Mouse (Mus musculus) hindbrain, embryonic 14.5 days (tissue): ENCODE data around the gene Ifi47. TPM values are rescaled to one million over a fixed set of nuclear protein-coding genes. Genes with fewer than 3 reads are reported as not detected.

Experiments used
- ATAC-seq: fragments of 200-750 bp; cut with Nextera tagmentation; 2 replicates; pipeline ENCODE4 v1.8.0; 2017; ENCODE audit warnings: moderate number of reproducible peaks, mild to moderate bottlenecking, moderate TSS enrichment, moderate library complexity; ENCODE audit not compliant: low FRiP score
- DNase-seq: peaks from one replicate; pipeline ENCODE4 v3.0.0-alpha.2; 2015; ENCODE audit warnings: low spot score
- H3K27ac ChIP-seq: fragments of 300-500 bp; sonication (generic); 2 replicates; pipeline ENCODE4 v1.5.1; 2014; ENCODE audit warnings: mild to moderate bottlenecking, moderate library complexity
- H3K27me3 ChIP-seq: fragments of 300-500 bp; sonication (generic); 2 replicates; pipeline ENCODE4 v1.6.1; 2014; ENCODE audit warnings: mild to moderate bottlenecking, low read length, mixed read lengths; ENCODE audit not compliant: control insufficient read depth, insufficient read depth
- H3K36me3 ChIP-seq: fragments of 300-500 bp; sonication (generic); replicated peaks from 2 replicates; pipeline ENCODE4 v1.6.1; 2014; ENCODE audit not compliant: control insufficient read depth, insufficient read depth
- H3K4me1 ChIP-seq: fragments of 300-500 bp; sonication (generic); replicated peaks from 2 replicates; pipeline ENCODE4 v1.6.1; 2014; ENCODE audit warnings: antibody characterized with exemption, low read length, mixed read lengths; ENCODE audit not compliant: control insufficient read depth, insufficient read depth
- H3K4me2 ChIP-seq: fragments of 300-500 bp; sonication (generic); replicated peaks from 2 replicates; pipeline ENCODE4 v1.6.1; 2014; ENCODE audit warnings: mild to moderate bottlenecking, moderate library complexity
- H3K4me3 ChIP-seq: fragments of 300-500 bp; sonication (generic); replicated peaks from 2 replicates; pipeline ENCODE4 v1.5.1; 2014; ENCODE audit warnings: mild to moderate bottlenecking, low read length
- H3K9ac ChIP-seq: fragments of 300-500 bp; sonication (generic); 2 replicates; pipeline ENCODE4 v1.6.1; 2014
- H3K9me3 ChIP-seq: fragments of 300-500 bp; sonication (generic); 2 replicates; pipeline ENCODE4 v1.6.1; 2016; ENCODE audit warnings: low read length; ENCODE audit not compliant: control insufficient read depth
- WGBS: fragments of 180-500 bp; shearing (Covaris S2); extraction: QIAGEN DNeasy Blood & Tissue Kit; methylation state at CpG from one replicate; pipeline ENCODE4 v1.1.7; 2014; 5-methylcytosine and 5-hydroxymethylcytosine counted together
- polyA plus RNA-seq: library from polyadenylated mRNA; unstranded; fragments of >200 nt; fragmentation: Nextera tagmentation; extraction: Ambion mirVana; gene quantifications from 2 replicates; pipeline ENCODE4 v1.2.1, GENCODE M21; 2014

Gene Ifi47
- polyA plus RNA-seq, 1 experiment from 2014 or later, result 1.0 TPM

DNA sequence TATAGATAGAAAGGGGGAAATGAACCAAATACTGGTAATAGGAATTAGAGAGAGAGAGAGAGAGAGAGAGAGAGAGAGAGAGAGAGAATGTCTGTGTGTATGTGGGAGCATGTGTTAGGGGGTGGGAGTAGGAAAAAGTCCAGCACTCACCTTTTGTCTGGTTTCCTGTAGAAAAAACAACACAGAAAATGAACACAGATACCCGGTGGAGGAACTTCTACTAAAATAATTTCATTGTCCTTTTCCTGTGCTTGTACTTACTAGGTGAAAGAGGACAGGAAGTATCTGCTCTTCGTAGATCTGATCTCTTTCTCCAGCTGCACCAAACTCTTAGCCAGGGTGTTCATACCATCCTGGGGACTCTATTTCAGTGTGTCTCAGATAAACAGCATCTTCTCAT, 37.8 kb downstream of the Ifi47 start:
- Histone ChIP-seq H3K4me1 (no peaks in the 10 kb centered on the region), H3K36me3 (no peaks in the 10 kb centered on the region), H3K4me3 (no peak overlapping the region), H3K4me2 (no peak overlapping the region), H3K27me3 (no peaks in the 10 kb centered on the region), H3K27ac (no peak overlapping the region), H3K9me3 (no peaks in the 10 kb centered on the region), H3K9ac (no peak overlapping the region)
- DNase-seq, result no peak
- no peak for ATAC-seq
- 80% methylated on average over 2 of the region's 2 CpGs for WGBS

DNA sequence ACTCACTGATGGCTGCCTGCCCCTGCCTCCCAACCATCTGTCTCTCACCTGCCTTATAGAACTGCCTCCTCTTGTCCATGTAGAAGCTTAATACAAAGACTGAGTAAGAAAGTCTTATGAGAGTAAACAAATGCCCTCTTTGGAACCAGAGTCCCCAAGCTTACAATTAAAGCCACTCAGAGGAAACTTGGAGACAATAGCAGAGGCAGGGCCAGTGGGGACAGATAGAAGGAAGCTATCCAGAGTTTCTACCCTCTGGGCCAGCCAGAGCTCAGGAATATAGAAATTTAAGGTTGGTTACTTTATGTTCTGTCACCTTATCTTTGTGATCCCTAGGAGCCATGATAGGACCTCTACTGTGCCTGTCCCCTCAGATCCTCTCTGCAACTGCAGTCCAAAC, 38.4 kb downstream of the Ifi47 start, which contains the start of gene Olfr1396:
Gene Olfr1396 (minus strand): TSS at position 101 of the 400 bp plus-strand sequence.
- no peak within 1 kb of the TSS for H3K27ac ChIP-seq
- H3K36me3 ChIP-seq, result no peaks in the 10 kb centered on the region
- H3K27me3 ChIP-seq, result no peaks in the 10 kb centered on the region
- no peaks in the 10 kb centered on the region for H3K9me3 ChIP-seq
- no peaks in the 10 kb centered on the region for H3K4me1 ChIP-seq
- no peak within 1 kb of the TSS for H3K4me3 ChIP-seq
- no peak within 1 kb of the TSS for H3K4me2 ChIP-seq
- no peak within 1 kb of the TSS for H3K9ac ChIP-seq
- DNase-seq (no peak), ATAC-seq (no peak)

DNA sequence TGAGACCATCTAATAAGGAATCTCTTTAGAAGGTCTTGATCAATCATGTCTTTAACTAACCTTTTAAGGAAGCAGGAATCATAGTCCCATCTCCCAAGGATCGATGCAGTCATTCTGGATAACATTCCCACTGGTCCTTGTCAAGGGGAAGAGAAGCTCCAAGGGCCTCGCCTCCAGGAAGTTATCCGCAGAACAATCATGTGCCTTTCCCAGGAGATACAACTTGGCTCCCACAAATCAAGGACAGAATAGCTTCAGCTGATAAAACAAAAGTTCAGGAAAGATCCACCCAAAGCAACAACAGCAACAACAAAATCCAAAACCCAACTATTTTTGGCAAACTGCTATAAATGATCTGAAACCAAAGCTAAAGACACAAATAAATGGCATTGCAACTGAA, 43.2 kb downstream of the Ifi47 start:
- no peak overlapping the region for H3K4me3 ChIP-seq
- no peaks in the 10 kb centered on the region for H3K36me3 ChIP-seq
- H3K4me2 ChIP-seq, result no peak overlapping the region
- H3K9ac ChIP-seq, result no peak overlapping the region
- 86% methylated on average over 3 of the region's 3 CpGs for WGBS
- DNase-seq, result no peak
- no peaks in the 10 kb centered on the region for H3K9me3 ChIP-seq
- no peak overlapping the region for H3K27ac ChIP-seq
- no peak for ATAC-seq
- no peaks in the 10 kb centered on the region for H3K27me3 ChIP-seq
- no peaks in the 10 kb centered on the region for H3K4me1 ChIP-seq

- Histone ChIP-seq H3K27me3 (no peaks in the 10 kb centered on the region), H3K4me3 (no peak overlapping the region), H3K4me1 (no peaks in the 10 kb centered on the region), H3K4me2 (no peak overlapping the region), H3K9me3 (no peaks in the 10 kb centered on the region), H3K36me3 (no peaks in the 10 kb centered on the region), H3K9ac (no peak overlapping the region), H3K27ac (no peak overlapping the region)
- WGBS, result 92% methylated on average over 2 of the region's 2 CpGs
- no peak for DNase-seq
- no peak for ATAC-seq
Measured at GRCm38 (mm10) chr11:49124169-49124568, 47.8 kb downstream of the Ifi47 start.

DNA sequence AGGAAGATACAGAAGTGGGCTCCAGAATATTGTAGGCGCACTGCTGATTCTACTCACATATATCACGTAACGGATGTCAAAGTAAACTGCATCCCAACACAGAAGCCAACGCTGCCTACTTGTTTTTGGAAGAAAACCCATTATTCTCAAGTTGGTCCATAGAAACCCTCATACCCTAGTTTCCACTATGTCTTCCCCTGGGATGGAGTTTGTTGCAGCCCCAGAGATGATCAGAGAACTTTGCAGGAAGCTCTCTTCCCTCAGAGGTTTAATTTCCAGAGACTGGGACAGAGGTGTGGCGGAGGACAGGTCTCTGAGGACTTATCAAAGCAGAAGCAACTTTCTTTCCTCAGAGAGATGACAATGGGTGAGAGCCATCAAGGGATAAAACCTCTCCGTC, 65.6 kb downstream of the Ifi47 start, which contains the start of gene Olfr1395:
Gene Olfr1395 (plus strand): TSS at position 301 of the 400 bp plus-strand sequence.
- ATAC-seq, result no peak

More for the DNA sequence above, 65.6 kb downstream of the Ifi47 start, which contains the start of gene Olfr1395:
- no peak within 1 kb of the TSS for H3K9ac ChIP-seq
- H3K9me3 ChIP-seq, result no peaks in the 10 kb centered on the region
- 93% methylated on average over 6 of the region's 6 CpGs for WGBS
- no peaks in the 10 kb centered on the region for H3K36me3 ChIP-seq
- H3K27me3 ChIP-seq, result no peaks in the 10 kb centered on the region
- H3K4me2 ChIP-seq, result no peak within 1 kb of the TSS
- DNase-seq, result no peak
- H3K27ac ChIP-seq, result no peak within 1 kb of the TSS
- H3K4me1 ChIP-seq, result no peaks in the 10 kb centered on the region
- no peak within 1 kb of the TSS for H3K4me3 ChIP-seq

Other genes with a start within 250 kb of the Ifi47 start
- gene Gm12184, start 249.9 kb upstream of the Ifi47 start, polyA plus RNA-seq, result 1.6 and 2.4 TPM in 2 replicates
- 4.0 and 4.2 TPM in 2 replicates for gene Irgm1, start 204.9 kb upstream of the Ifi47 start, polyA plus RNA-seq
- 0.16 and 0.74 TPM in 2 replicates for gene Gm5431, start 174.4 kb upstream of the Ifi47 start, polyA plus RNA-seq
- 2.0 and 2.1 TPM in 2 replicates for gene Psme2b, start 130.4 kb upstream of the Ifi47 start, polyA plus RNA-seq
- gene Olfr56, start 97.7 kb upstream of the Ifi47 start, polyA plus RNA-seq, result not detected in 2 replicates
- 0.39 and 0.51 TPM in 2 replicates for gene 9930111J21Rik1, start 97.2 kb upstream of the Ifi47 start, polyA plus RNA-seq
- gene Gm12185, start 84.4 kb upstream of the Ifi47 start, polyA plus RNA-seq, result 0.08 TPM in 1 of 2 replicates, not detected in the other
- gene Tgtp1, start 82.4 kb upstream of the Ifi47 start, polyA plus RNA-seq, result not detected in 2 replicates
- gene 9930111J21Rik2, start 25.3 kb upstream of the Ifi47 start, polyA plus RNA-seq, result 0.21 and 0.41 TPM in 2 replicates
- gene Tgtp2, start 12.4 kb upstream of the Ifi47 start, polyA plus RNA-seq, result not detected in 2 replicates
- not detected in 2 replicates for gene Olfr1396, start 38.3 kb downstream of the Ifi47 start, polyA plus RNA-seq
- not detected in 2 replicates for gene Olfr1395, start 65.7 kb downstream of the Ifi47 start, polyA plus RNA-seq
- gene Olfr1394, start 77.8 kb downstream of the Ifi47 start, polyA plus RNA-seq, result not detected in 2 replicates
- gene Btnl9, start 110.6 kb downstream of the Ifi47 start, polyA plus RNA-seq, result 0.05 and 0.11 TPM in 2 replicates
- gene Zfp62, start 126.7 kb downstream of the Ifi47 start, polyA plus RNA-seq, result 46.8 and 48.2 TPM in 2 replicates
- 31.0 and 31.1 TPM in 2 replicates for gene Mgat1, start 167.6 kb downstream of the Ifi47 start, polyA plus RNA-seq
- not detected in 2 replicates for gene Olfr1393, start 201.7 kb downstream of the Ifi47 start, polyA plus RNA-seq
- gene Olfr1392, start 208.7 kb downstream of the Ifi47 start, polyA plus RNA-seq, result not detected in 2 replicates
- gene Olfr10, start 228.2 kb downstream of the Ifi47 start, polyA plus RNA-seq, result 0.07 TPM in 1 of 2 replicates, not detected in the other
- not detected in 2 replicates for gene Olfr1391, start 246.2 kb downstream of the Ifi47 start, polyA plus RNA-seq